Mouse (Mus musculus): ENCODE results near the gene Adcy2. TPM values are rescaled to one million over a fixed set of nuclear protein-coding genes. Genes with fewer than 3 reads are reported as not detected.

Adcy2 gene
- polyA plus RNA-seq, 1 experiment from 2014 or later, result 4.5 TPM

DNA sequence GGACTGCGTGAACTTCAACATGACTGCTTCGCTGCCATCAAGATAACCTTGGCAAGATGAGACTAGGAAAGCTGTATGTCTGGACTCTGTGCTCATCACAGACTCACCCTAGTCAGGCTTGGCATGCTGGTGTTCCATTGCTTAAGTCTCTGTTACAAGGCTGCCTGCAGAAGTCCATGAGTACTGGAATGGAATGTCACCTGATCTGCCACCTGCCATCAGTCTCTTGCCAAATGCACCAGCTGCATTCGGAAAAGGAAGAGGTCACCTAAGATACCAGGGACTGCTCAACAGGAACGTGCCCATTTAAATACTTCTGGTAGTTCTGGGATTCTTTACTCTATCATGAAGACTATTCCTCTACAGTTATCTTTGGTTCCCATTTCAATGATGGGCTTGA, 39.9 kb downstream of the Adcy2 start:
- no peak for ATAC-seq (ENCODE audit: insufficient number of reproducible peaks, insufficient read depth, low FRiP score, low TSS enrichment)
- no peaks in the 10 kb centered on the region for H3K36me3 ChIP-seq
- no peaks in the 10 kb centered on the region for H3K9me3 ChIP-seq
- no peaks in the 10 kb centered on the region for H3K27me3 ChIP-seq
- H3K4me1 ChIP-seq, result no peaks in the 10 kb centered on the region
- 88% methylated on average over 4 of the region's 4 CpGs for whole genome bisulfite sequencing
- no peak overlapping the region for H3K27ac ChIP-seq
- no peak overlapping the region for H3K4me2 ChIP-seq (replicated peaks)
- no peak overlapping the region for H3K9ac ChIP-seq
- no peak overlapping the region for H3K4me3 ChIP-seq

DNA sequence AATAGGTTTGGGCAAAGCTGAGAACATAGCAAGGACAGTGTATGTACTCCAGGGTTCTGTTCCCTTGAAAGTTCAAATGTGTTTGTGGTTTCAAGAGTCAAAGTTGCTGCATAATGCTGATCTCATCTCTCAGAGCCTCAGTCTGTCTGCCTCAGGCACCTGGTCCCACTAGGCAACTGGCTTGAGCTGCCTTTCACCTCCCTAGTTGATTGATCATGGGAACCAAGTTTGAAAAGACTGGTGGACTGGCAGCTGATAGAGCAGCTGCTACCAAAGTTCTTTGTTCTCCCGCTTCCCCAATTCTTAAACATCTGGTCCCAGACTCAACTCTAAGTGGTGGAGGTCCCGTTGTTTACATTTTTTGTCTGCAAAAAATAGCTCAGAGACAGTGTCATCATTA, 56.6 kb downstream of the Adcy2 start:
- H3K9ac ChIP-seq, result no peak overlapping the region
- H3K4me2 ChIP-seq (replicated peaks), result no peak overlapping the region
- 73% methylated on average over 2 of the region's 2 CpGs for WGBS
- no peaks in the 10 kb centered on the region for H3K4me1 ChIP-seq
- H3K36me3 ChIP-seq, result no peaks in the 10 kb centered on the region
- H3K27me3 ChIP-seq, result no peaks in the 10 kb centered on the region
- ATAC-seq (ENCODE audit: insufficient number of reproducible peaks, insufficient read depth, low FRiP score, low TSS enrichment), result no peak
- H3K4me3 ChIP-seq, result no peak overlapping the region
- no peak overlapping the region for H3K27ac ChIP-seq
- no peaks in the 10 kb centered on the region for H3K9me3 ChIP-seq

DNA sequence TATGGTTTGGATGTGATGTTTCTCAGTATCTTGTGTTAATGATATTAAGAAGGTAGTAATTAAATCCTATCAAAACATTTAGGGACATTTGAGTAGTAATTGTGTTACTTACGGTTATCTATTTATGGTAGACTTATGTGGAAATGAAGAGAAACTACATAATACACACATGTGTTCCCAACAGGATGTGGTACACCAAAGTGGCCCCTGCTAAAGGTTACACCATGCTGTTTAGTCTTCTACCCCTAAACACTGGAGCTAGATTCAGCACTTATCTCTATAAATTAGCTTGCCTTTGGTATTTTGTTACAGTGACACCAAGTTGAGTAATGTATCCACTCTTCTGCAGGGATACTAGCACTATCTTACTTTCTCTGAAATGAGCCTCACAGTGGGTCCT, 57.9 kb downstream of the Adcy2 start:
- whole genome bisulfite sequencing, result 78% methylated on average over 1 of the region's 1 CpGs
- Histone ChIP-seq H3K27me3 (no peaks in the 10 kb centered on the region), H3K36me3 (no peaks in the 10 kb centered on the region), H3K9me3 (no peaks in the 10 kb centered on the region), H3K9ac (no peak overlapping the region), H3K4me1 (no peaks in the 10 kb centered on the region), H3K27ac (no peak overlapping the region), H3K4me2 (replicated peaks) (no peak overlapping the region), H3K4me3 (no peak overlapping the region)
- no peak for ATAC-seq (ENCODE audit: insufficient number of reproducible peaks, insufficient read depth, low FRiP score, low TSS enrichment)

DNA sequence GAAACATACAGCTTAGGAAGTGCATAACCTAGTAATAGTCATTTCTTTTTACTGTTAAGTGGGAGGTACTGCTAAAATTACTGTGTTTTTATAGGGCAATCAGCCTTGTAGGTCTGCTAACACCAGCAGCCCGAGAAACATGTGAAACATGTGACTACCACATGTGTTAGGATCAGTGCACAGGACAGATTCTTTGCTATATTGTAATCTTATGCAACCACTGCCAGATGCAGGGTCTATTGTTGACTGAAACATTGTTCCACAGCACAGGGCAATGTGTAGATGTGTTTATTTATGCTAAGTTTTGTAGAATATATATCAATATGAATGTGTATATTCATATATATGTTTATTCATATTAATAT, 67.1 kb downstream of the Adcy2 start:
- H3K27me3 ChIP-seq, result no peaks in the 10 kb centered on the region
- H3K9ac ChIP-seq, result no peak overlapping the region
- H3K4me2 ChIP-seq (replicated peaks), result no peak overlapping the region
- no peaks in the 10 kb centered on the region for H3K9me3 ChIP-seq
- H3K36me3 ChIP-seq, result no peaks in the 10 kb centered on the region
- WGBS, result 25% methylated on average over 1 of the region's 1 CpGs
- no peak for ATAC-seq (ENCODE audit: insufficient number of reproducible peaks, insufficient read depth, low FRiP score, low TSS enrichment)
- H3K27ac ChIP-seq, result no peak overlapping the region
- no peak overlapping the region for H3K4me3 ChIP-seq
- H3K4me1 ChIP-seq, result no peaks in the 10 kb centered on the region

DNA sequence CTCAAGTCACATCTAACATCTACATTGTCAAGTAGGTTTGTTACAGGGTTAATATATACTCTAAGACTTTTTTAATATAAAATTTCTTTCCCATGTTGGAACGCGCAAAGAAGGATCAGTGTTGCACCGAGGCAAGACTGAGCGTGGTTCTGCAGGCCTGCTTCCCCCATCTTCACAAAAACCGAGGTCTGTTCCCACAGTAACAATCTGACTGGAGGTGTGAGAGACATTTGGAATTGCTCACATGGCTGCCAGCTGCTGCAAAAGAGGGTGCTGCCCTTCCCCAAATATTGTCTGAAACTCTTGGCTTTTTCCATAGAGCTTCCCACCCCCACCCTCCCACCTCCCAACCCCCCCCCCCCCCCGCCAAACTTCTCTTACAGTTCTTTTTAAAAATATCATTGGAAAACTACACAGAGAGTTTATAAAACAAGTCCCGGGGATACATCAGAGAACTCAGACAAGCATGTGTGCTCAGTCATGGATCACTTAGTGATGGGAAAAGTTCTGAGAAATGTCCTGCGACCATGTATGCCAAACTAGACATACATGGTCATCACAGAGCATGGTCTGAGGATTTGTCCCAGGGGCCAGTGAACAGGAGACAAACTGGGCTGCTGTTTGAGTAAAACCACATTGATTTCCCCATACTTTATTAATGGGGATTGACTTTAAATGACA, 67.6 kb downstream of the Adcy2 start:
- no peak overlapping the region for H3K27ac ChIP-seq
- no peak overlapping the region for H3K4me2 ChIP-seq (replicated peaks)
- no peaks in the 10 kb centered on the region for H3K27me3 ChIP-seq
- no peak overlapping the region for H3K4me3 ChIP-seq
- H3K36me3 ChIP-seq, result no peaks in the 10 kb centered on the region
- no peak overlapping the region for H3K9ac ChIP-seq
- ATAC-seq (ENCODE audit: insufficient number of reproducible peaks, insufficient read depth, low FRiP score, low TSS enrichment), result no peak
- WGBS, result 72% methylated on average over 8 of the region's 8 CpGs
- no peaks in the 10 kb centered on the region for H3K4me1 ChIP-seq
- H3K9me3 ChIP-seq, result no peaks in the 10 kb centered on the region

DNA sequence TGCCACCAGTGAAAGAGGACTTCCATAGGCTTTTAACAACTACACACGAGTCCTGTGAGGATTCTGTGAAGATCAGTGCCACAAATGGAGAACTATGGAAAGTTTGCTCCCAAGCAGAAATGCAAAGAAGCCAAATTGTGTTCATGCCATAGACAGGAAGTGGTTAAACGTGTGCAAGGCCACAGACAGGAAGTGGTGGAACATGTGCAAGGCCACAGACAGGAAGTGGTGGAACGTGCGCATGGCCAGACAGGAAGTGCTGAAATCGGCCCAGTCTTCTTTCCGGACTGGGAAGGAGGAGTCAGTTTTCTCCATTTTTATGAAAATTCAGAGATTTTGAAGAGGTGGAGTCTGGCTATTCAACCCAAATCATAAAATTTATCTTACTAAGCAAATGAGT, 70.9 kb downstream of the Adcy2 start:
- Histone ChIP-seq H3K9ac (no peak overlapping the region), H3K4me1 (no peaks in the 10 kb centered on the region), H3K9me3 (no peaks in the 10 kb centered on the region), H3K4me2 (replicated peaks) (no peak overlapping the region), H3K36me3 (no peaks in the 10 kb centered on the region), H3K4me3 (no peak overlapping the region), H3K27ac (no peak overlapping the region), H3K27me3 (no peaks in the 10 kb centered on the region)
- WGBS, result 74% methylated on average over 6 of the region's 6 CpGs
- no peak for ATAC-seq (ENCODE audit: insufficient number of reproducible peaks, insufficient read depth, low FRiP score, low TSS enrichment)

DNA sequence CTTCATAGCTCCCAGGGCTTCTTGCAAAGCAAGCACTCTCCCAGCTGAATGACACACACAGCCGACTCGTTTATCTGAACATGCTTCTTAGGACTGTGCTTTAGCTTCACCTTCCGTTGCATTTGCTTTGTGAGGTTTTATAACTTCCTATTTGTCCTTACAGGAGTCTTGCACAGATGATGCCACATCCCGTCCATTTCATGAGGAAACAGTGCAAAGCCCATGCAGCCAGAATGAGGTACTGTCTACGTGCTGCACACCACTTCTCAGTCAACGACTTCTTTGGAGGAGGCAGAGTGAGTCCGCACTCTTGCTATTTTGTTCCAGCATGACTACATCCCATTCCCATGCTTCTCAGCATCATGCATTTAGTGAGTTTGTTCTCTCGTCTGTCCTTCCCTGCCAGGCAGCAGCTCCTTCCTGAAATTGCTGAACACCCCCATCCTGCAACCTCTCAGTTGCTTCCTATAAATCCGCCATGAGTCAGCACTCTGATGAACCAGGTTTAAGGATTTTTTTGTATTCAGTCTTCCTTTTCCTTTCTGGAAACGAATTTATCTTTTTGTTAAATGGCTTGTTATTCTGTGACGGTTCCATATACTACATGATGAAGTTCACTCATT, 85.6 kb downstream of the Adcy2 start:
- no peak for ATAC-seq (ENCODE audit: insufficient number of reproducible peaks, insufficient read depth, low FRiP score, low TSS enrichment)
- no peaks in the 10 kb centered on the region for H3K36me3 ChIP-seq
- no peaks in the 10 kb centered on the region for H3K4me1 ChIP-seq
- H3K9ac ChIP-seq, result no peak overlapping the region
- no peaks in the 10 kb centered on the region for H3K27me3 ChIP-seq
- no peak overlapping the region for H3K4me2 ChIP-seq (replicated peaks)
- no peaks in the 10 kb centered on the region for H3K9me3 ChIP-seq
- no peak overlapping the region for H3K4me3 ChIP-seq
- no peak overlapping the region for H3K27ac ChIP-seq
- 85% methylated on average over 11 of the region's 11 CpGs for WGBS

DNA sequence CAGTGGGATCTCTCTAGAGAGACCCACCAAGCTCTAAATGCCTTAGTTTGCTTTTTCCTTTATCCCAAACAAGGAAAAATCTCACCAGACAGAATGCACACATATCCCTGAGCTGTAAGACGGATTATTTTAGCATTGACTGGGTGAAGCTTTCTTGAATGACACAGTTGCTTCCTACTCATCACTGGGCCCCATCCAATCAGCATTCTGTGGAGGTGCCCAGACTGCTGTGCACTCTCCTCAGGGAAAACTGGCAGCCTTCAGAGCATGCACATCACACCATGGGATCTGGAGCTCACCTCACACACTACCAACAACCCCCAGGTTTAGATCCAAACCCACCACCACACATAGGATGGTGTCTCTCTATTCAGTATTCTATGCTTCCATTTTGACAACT, 92.7 kb downstream of the Adcy2 start:
- Histone ChIP-seq H3K9me3 (no peaks in the 10 kb centered on the region), H3K4me2 (replicated peaks) (no peak overlapping the region), H3K4me1 (no peaks in the 10 kb centered on the region), H3K27me3 (no peaks in the 10 kb centered on the region), H3K4me3 (no peak overlapping the region), H3K36me3 (no peaks in the 10 kb centered on the region), H3K9ac (no peak overlapping the region), H3K27ac (no peak overlapping the region)
- no peak for ATAC-seq (ENCODE audit: insufficient number of reproducible peaks, insufficient read depth, low FRiP score, low TSS enrichment)
- WGBS, result 55% methylated on average over 1 of the region's 1 CpGs

DNA sequence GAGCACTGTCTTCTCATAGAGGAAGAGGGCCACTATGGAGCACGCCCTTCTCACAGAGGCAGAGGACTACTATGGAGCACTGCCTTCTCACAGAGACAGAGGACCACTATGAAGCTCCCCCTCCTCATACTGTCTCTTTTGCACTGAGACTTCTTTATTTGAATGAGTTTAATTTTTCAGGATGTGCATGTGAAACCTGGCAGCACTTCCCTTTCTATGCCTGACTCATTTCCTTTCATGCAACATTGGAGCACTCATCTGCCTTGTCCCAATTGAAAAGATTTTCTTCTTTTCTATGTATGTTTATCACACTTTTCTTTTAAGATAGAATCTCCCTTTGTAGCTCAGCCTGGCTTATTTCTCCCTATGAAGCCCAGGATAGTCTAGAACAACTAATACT, 96.6 kb downstream of the Adcy2 start:
- Histone ChIP-seq H3K9ac (no peak overlapping the region), H3K27ac (no peak overlapping the region), H3K9me3 (no peaks in the 10 kb centered on the region), H3K4me2 (replicated peaks) (no peak overlapping the region), H3K27me3 (no peaks in the 10 kb centered on the region), H3K4me3 (no peak overlapping the region), H3K4me1 (no peaks in the 10 kb centered on the region), H3K36me3 (no peaks in the 10 kb centered on the region)
- 85% methylated on average over 1 of the region's 1 CpGs for WGBS
- no peak for ATAC-seq (ENCODE audit: insufficient number of reproducible peaks, insufficient read depth, low FRiP score, low TSS enrichment)

DNA sequence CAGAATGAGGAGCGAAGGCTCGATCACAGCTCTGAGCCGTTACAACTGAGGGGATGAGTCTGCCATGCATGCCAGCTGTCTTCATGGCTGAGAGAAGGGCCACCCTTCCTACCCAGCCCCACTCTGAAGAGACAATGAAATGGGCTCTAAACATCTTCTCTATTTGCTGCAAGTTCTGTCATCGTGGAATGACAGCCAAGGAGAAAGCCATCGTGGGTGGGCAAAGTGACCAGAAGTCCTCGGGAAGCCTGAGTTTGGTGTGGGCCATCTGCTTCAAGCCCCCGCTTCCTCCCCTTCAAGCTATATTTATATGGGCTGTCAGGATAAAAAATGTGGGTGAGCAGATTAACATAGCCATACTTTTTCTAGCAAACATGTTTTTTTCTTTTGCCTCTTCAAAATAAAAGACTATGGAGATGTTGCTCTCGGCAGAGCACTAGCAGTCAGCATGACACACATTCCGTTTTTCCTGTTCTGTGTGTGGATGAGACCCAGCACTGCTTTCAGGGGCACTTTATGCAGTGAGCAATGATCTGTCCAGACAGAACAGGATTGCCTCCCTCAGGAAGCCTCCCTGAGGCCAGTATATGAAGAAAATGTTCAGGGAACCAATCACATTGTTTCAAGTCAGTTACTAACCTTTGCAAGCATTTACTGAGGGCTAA, 109.3 kb downstream of the Adcy2 start:
- Histone ChIP-seq H3K27me3 (no peaks in the 10 kb centered on the region), H3K4me1 (no peaks in the 10 kb centered on the region), H3K4me3 (no peak overlapping the region), H3K9ac (no peak overlapping the region), H3K4me2 (replicated peaks) (no peak overlapping the region), H3K27ac (no peak overlapping the region), H3K36me3 (no peaks in the 10 kb centered on the region), H3K9me3 (no peaks in the 10 kb centered on the region)
- no peak for ATAC-seq (ENCODE audit: insufficient number of reproducible peaks, insufficient read depth, low FRiP score, low TSS enrichment)
- WGBS, result 85% methylated on average over 9 of the region's 9 CpGs

DNA sequence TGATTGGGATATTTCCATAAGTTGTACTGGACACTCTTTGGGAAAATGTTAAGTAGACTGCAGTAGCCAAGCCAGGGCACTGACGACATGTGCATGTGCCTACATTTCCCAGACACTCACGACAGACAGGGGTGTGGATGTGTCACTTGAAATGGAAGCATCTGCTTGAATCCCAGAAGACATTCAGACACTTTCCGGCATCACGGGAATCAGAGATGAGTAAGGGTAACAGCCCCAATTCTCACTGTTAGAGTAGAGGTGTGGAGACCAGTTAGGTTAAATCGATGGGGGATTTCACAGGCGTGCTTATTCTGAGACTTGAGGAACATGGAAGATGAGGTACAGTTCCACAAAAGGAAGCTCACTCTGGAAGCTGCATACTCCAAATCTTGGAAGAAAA, 130.6 kb downstream of the Adcy2 start:
- Histone ChIP-seq H3K9ac (no peak overlapping the region), H3K4me1 (no peaks in the 10 kb centered on the region), H3K27me3 (no peaks in the 10 kb centered on the region), H3K27ac (no peak overlapping the region), H3K4me3 (no peak overlapping the region), H3K4me2 (replicated peaks) (no peak overlapping the region), H3K36me3 (no peaks in the 10 kb centered on the region), H3K9me3 (no peaks in the 10 kb centered on the region)
- ATAC-seq (ENCODE audit: insufficient number of reproducible peaks, insufficient read depth, low FRiP score, low TSS enrichment), result no peak
- 90% methylated on average over 6 of the region's 6 CpGs for WGBS

DNA sequence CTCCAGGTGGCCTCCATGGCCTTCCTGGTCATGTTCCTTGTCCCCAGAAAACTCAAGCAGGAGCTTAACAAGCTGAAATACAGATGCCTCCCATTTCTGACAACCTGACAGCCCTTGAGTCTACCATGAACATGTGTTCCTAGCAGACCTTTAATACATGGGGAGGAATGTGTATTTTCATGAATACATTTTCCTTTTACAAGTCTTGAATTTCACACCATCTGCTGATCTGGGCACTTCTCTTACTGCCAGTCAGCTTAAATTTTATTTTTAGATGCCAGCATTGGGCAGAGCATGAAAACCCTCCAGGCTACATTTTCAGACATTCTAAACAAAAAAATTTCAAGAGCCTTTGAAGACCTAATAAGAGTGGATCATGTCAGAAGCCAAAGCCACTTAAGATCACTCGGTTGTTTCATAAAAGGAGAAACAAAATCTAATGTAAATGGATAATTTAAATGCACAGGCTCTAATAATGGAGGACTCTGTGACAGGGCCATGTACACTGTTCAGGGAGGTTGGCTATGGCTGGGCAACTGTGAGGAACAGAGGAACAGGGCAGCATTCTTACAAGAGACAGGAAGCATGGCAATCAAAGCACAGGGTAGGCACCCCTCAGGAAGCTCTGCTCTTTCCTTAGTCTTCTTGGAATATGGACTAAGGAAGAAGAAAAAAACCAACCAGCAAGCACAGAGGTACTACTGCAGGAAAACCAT, 131.2 kb downstream of the Adcy2 start:
- Histone ChIP-seq H3K27ac (no peak overlapping the region), H3K4me1 (no peaks in the 10 kb centered on the region), H3K9ac (no peak overlapping the region), H3K4me2 (replicated peaks) (no peak overlapping the region), H3K27me3 (no peaks in the 10 kb centered on the region), H3K4me3 (no peak overlapping the region), H3K9me3 (no peaks in the 10 kb centered on the region), H3K36me3 (no peaks in the 10 kb centered on the region)
- no peak for ATAC-seq (ENCODE audit: insufficient number of reproducible peaks, insufficient read depth, low FRiP score, low TSS enrichment)
- WGBS, result 72% methylated on average over 1 of the region's 1 CpGs
